Mouse (Mus musculus) cerebellum, adult 18-20 months (tissue): ENCODE data around the gene Limch1.
A peak's percentile ranks its signal among the peaks of the same experiment; 100 is the strongest.

ENCODE experiments used
- DNase-seq, 2 experiments: peaks; one replicate each; pipeline ENCODE4 v3.0.0; 2021

The Limch1 gene

DNA sequence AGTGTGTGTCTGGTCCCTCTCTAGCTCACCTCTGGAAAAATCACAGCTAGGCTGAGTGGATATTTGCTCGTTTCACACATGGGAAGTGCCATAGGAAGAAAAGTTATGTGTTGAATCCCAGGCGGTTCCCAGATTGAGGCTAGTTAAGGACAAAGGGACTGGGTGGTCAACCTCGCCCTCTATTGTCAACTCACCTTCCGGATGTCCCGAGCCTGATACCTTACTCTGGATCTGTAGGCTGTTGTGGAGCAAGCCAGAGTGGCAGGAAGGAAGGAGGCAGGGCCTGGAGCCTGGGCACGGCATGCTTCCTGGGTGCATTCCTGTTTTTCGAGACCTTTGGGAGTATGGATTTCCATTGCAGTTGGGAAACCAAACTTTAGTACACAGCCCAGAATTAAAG is 243.9 kb downstream of the Limch1 start:
- no peak for DNase-seq

DNA sequence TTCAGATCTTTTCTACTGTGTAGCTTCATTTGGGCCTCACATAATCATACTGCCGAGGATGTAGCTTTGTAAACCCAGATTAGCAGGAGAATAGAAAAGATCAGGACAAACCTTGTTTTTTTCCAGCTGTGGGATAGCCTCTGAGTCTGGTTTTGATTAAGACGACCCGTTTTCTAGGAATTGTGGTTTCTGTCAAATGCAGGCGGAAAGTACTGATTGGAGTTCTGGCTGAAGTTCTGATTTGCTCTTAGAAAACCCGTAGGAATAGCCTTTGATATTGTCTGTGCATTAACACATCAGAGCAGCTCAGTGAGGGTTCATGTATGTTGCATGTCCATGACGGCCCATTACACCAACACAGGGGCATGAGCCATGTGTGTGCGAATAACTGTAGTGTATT is 246.8 kb downstream of the Limch1 start:
- DNase-seq = no peak

DNA sequence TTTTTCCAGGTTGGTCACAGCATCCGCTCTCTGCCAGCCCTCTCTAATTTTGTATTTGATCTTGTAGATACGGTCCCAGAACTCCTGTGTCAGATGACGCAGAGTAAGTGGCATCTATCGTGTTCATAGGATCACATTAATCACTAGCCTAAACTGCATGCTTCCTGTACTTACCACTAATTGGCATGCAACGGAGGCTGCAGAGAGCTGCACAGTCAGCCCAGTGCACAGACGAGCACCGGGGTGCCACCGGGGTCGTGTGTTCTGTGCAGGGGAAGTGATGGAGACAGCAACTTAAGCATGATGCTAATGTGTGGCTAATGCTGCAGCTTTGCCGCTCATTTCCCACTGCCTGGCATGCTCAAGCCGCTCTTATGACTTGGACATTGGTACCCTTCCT is 247.4 kb downstream of the Limch1 start:
- DNase-seq = no peak

DNA sequence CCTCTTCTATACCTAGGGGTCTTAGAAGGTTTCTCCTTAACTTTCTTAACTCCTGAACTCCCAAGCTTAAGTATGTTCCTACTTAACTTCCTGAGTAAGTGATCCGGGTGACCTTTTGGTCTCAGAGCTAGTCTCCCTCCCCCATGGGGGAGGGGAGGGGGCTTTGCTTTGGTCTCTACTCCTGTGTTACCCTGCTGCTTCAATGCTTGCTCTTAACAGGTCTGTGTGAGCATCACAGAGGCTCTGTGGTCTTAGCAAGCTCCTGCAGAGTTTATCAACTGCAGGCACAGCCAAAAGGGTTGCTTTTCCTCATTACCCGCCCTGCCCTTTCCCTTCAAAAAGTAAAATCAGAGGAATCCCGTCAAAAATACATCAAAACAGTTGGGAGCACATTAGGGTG is 250.5 kb downstream of the Limch1 start:
- DNase-seq = no peak

DNA sequence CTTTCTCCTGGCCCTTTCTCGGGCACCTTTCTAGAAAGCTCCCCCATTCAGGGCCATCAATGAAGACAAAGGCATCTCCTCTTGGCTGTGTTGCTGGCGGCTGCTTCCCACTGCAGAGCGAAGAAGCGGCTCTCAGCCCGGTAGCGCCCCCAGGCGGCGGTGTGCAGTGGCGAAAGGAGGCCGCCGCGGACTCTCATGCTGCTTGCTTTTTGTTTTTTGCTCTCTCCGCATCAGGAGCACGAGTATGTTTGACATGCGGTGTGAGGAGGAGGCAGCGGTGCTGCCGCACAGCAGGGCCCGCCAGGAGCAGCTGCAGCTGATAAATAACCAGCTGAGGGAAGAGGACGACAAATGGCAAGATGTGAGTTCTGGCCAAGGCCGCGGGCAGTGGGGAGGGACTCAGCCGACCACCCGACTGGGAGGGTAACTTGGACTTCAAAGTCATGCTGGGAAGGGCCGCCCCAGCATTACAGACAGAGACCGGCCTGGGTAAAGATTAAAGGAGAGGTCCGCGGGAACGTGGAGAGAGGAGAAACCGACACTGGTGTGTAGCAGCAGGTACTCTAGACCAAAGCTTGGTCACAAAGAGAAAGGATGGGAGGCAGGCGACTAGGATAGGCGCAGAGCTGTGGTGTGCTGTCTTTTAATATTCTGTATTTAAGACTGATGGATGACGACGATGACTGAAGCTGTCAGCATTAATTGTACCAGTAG is 251.4 kb downstream of the Limch1 start:
- peak; percentile 70 to 82 for DNase-seq

DNA sequence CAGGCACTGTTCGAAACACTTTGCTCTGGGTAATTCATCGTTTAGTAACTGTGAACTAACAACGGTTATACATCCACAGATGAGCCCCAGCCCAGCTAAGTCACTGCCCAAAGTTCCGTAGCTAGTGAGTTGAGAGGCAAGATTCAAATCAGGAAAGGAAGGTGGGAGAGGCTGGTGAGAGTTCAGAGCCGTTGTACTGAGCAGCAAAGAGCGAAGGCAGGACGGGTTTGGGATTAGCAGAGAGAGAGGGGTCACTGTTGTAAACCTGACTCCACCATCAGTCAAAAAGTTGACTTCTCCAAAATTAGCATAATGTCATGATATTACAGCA is 251.9 kb downstream of the Limch1 start:
- no peak for DNase-seq

DNA sequence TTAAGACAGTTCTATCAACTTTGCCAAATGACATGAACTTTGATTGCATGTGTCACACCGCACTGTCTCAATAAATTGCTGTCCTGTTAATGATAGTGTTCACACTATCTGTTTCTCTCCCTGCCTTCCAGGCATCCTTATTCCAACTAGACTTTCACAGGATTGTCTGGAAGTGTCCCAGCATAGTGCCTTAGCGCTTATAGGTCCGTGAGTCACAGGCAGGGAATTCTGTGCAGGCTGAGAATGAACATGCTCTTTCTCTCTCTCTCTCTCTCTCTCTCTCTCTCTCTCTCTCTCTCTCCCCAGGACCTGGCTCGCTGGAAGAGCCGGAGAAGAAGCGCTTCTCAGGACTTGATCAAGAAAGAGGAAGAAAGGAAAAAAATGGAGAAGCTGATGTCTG is 252.7 kb downstream of the Limch1 start:
- DNase-seq = no peak

DNA sequence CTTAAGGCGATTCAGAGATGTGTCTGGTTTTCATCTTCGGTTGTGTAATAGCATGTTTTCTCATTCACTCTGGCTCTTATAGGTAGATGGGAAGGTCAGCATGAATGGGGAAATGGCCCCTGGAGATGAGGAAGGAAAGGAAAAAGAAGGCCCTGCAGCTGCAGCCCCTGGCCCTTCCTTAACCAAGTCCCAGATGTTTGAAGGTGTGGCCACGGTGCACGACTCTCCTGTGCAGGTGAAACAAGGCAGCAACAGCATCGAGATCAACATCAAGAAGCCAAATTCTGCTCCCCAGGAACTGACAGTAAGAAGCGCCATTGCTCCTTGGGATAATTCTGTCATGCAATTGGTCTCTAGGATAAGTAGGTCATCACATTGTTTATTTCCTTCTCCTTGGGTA is 256.7 kb downstream of the Limch1 start:
- no peak for DNase-seq

DNA sequence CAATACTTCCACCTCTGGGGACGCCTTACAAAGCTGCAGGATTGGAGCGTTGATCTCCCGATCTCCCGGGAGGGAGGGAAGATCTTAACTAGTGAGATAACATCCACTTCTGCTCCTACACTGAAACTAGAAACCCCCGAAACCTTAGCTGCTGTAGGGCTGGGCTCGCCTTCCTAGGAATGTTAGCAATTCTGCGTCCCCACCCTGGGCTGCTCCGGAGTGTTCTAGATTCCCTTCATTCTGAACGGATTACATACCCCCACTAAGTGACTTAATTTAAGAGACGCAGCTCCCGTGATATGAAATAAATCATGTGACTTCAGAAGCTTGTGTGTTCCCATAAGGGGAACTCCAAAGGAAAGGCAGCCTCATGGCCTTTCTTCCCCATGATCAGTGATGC is 259.0 kb downstream of the Limch1 start:
- no peak for DNase-seq

DNA sequence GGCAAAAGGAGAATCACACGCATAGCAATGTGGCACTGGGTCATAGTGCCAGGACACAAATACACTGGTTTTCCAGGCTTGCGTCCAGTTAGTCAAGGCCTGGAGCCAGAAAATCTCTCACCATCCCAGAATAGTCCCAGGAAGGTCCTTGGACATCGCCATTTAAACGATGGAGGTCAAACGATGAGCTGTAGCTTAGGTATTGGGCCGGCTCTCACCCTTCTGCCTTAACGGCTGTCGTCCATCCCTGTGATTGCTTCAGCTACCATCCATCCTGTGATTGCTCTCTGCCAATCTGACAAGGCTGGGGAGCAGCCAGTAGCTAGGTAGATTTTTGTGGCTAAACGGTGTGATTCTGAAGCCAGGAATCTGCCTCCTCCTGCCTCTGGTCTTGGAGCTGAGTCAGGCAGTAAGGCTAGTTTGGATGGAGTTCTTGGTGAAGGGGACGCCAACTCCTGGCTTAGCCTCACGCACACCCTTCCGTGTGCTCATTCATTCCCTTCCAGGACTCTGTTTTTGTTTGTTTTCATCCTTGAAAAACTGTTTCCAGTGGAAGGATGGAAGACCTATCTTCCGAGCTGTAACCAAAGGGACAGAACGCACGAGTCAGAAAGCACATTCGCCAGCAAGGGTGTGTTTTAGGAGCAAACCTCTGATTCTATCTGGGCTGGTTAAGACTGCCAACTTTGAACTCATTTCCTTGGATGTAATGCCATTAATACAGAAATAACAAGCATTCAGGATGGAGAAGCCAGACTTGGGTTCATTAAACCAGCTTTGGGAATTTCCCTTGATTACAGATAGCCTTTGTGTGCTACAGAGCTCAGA is 265.6 kb downstream of the Limch1 start:
- peak; percentile 80 to 82 for DNase-seq

DNA sequence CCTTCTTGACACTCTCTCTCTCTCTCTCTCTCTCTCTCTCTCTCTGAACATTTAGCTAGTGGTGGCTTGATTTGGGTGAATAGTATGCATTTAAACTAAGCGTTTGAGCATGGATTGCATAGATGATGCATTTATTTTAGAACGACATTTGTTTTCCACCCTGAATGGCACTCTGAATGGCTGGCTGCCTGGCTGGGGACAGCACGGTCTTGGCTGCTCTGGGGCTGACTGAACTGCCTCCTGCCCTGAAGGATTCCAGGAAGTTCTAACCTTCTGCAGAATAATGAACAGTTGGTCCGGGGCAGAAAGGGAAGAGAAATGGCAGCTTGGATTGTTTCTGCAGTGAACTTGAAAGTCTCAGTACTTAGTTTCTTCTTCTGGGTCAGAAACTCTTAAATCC is 266.4 kb downstream of the Limch1 start:
- DNase-seq = peak; percentile 23 to 34

DNA sequence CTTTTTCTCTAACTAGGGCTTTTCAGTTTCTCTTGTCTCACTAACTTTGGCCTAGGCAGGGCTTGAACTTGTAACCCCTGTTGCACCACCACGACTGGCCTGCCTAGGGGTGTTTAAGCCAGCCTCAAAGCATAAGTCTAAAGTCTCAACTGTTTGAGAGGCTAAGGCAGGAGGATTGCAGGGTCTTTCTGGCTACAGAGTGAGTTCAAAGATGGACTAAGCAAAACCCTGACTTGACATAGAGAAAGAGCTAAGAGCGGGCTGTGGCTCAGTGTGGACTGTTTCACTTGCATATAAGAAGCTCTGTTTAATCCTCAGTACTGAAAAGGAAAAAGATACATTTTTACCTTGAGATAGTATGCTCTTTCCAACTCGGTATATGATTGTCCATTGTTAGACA is 268.3 kb downstream of the Limch1 start:
- no peak for DNase-seq

DNA sequence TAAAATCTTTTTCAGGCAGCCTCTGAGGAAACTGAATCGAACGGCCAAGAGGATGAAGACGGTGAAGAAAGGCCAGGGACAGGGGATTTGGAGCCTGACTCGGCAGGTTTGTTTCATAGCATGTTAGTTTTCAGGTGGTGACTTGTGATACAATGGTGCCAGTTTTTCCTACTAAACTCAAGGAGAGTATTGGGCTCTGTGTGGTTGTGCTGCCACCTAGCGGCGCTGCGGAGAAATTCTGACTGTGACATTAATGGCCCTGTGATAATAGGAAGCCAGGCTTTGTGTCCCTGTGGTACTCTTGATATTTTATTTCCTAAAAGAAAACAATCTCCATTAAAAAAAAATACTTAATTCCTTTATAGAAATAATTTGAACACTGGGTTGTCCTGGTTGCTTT is 270.8 kb downstream of the Limch1 start:
- DNase-seq = peak; percentile 76 to 86

DNA sequence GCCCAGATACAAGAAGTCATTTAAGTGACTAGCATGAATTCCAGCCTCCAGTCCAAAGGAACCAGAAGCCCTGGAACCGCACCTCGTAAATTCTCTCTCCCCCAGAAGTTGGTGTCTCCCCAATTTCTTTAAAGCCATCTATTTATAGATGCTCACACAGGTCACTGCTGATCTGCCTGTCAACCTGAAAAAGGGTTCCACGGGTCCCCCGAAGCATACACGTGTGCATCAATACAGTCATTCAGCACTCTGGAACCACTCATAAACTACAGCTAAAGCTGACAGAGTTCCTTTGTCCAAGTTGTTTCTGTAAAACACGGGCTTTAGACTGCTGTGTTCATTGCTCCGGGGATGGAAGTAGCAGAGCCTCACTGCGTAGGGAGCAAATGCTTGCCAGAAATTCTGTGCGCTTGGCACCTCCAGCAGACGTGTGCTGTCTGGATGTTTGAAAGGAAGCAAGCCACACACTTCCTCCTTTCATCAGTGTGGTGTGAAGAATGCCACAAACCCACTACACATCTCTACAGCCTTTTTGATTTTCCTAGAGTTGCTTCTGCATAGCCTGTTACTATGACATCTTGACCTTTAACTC is 278.9 kb downstream of the Limch1 start:
- peak; percentile 61 to 65 for DNase-seq

DNA sequence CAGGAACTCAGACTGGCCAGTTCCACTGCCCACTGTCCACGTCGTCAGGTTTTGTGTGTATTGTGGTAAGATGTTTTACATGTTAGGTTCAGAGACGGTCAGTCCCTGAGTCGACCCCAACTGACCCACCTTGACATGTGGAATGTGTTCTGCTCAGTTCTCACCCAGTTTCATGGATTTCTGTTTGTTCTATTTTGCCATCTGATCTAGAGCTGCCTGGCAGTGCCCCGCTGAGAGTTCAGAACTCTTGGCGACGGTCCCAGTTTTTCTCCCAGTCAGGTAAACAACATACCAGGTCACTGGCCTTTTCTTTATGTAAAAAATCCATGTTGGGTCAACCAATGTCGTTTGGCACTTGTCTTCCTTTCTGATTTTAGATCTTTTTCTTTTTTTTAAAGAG is 279.5 kb downstream of the Limch1 start:
- peak; percentile 84 to 86 for DNase-seq

DNA sequence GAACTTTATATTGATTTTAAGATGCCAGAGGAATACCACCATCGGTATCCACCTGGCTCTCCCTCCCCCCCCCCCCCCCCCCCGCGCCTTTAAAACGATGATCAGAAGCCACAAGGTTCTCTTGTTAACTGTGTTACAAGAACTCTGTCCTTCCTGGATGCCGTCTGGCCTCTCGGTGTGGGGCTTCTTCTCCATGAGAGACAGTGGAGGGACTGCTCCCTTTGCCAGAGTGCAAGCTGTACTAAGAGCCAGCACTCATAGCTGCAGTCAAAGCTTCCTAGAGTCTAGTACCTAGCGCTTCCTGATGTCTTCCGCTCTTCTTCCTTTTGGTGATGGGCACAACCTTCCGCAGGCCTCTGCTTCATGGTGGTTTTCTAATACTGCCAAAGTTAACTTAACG is 280.0 kb downstream of the Limch1 start:
- DNase-seq = peak; percentile 48 to 55

DNA sequence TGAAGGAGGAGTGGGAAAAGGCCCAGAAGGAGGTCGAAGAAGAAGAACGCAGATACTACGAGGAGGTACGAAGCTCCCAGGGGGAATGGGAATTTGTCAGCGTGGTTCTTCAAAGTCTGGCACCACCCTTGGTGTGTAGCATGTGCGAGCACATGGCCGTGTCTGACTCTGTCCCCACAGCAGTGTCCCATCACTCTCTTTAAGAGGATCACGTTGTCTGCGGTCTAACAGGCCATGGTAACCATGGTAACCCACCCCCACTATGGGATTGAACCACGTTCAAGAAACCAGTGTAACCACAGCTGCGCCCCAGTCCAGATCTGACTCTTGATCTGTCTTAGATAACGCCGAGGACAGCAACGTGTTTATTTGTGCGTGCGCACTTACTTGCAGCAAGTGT is 283.2 kb downstream of the Limch1 start:
- DNase-seq = no peak

DNA sequence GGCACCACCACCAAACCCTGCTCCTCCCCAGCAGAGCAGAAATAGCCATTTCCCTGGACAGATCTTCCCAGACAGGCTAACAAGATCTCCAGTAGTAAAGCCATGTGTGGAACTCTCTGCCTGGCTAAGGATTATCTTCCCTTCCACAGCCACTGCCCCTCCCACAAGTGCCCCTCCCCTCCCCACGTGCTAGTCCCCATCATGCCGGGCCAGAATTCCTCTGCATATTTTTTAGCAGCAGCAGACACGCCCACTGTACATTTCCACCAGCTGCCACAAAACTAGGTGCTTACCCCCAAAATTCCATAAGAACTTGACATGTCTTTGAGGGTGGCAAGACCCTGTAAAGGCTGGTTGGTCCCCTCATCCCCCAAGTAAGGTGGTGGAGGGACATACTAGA is 284.3 kb downstream of the Limch1 start:
- no peak for DNase-seq

DNA sequence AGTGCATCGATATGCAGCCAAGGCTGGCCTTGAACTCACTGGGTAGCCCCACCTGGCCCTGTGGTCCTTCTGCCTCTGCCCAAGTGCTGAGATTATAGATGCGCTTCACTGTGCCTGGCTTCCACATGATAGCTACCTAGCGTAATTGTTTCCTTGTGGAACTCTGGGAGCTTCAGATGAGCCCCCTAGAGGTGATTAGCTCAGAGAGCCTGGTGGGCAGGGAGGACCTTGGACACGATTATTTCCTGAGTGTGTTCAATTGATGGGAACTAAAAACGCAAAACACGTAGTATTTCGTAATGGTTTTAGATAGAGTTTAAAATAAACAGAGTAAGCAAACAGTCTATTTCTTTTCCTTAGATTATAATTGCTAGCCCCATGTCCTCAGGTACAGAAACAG is 287.0 kb downstream of the Limch1 start:
- no peak for DNase-seq

DNA sequence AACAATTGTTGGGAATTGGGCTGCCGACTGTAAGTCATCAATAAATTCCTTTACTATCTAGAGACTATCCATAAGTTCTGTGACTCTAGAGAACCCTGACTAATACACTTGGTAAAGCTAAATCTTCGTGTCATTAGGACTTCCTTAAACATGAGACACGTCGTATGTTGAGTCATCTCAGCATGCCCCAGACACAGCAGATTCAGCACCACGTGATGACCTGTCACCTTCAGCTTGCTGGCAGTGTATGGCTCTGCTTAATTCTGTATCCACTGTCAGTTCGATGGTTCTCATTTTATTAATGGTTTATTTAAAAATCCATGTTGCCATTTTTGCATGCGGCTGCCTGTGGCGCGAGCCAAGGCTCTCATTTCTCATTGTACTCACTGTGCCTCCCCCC is 298.3 kb downstream of the Limch1 start:
- no peak for DNase-seq

DNA sequence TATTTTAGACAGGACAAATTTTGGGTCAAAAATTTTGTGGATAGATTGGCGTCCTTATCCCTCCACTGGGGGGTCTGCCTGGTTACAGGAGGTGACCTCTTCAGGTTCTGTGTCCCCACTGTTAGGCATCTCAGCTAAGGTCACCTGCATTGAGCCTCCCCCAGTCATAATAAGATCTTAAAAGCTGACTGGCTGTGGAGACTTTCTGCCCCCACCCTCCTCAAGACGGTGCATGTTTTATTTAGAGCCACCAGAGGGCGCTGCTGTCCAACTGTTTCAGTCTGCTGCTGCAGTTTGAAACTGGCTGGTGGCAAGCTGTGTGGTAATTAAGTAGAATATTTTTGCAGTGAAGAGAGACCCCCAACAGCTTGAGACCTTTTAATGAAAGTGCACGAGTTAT is 302.4 kb downstream of the Limch1 start:
- peak; percentile 34 to 60 for DNase-seq

DNA sequence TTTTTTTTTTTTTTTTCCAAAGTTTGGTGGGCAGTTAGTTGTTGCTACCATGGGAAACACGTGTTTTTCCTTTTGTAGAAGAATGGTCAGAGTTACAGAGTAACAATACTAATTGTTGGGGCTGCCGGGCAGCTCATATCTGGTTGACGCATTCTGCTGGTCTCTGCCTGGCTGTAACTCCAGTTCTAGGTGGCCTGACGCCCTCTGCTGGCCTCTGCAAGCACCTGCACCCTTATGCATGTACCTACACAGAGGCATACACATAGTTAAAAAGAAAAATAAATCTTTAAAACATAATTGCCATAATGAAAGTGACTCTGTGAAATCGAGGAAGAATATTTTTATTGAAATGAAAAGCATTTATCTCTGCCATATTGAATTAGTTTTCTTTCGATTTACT is 312.2 kb downstream of the Limch1 start:
- no peak for DNase-seq

DNA sequence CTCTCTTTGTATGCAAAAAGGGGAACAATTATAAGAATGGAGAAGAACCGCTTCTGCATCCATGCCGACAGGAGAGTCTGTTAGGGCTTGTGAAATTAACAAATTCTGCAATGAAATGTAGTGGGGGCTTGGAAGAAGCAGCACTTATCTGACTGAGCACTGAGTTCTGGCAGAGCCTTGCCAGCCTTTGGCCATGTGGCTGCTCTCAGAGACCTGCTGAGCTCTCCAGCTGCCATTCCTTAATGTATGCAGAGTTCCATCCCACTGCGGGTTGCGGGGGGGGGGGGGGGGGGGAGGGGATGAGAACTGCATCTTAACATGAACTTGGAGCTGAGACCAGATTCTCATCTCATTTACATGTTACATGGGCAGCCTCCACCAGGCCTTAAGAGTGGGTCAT is 314.9 kb downstream of the Limch1 start:
- no peak for DNase-seq

DNA sequence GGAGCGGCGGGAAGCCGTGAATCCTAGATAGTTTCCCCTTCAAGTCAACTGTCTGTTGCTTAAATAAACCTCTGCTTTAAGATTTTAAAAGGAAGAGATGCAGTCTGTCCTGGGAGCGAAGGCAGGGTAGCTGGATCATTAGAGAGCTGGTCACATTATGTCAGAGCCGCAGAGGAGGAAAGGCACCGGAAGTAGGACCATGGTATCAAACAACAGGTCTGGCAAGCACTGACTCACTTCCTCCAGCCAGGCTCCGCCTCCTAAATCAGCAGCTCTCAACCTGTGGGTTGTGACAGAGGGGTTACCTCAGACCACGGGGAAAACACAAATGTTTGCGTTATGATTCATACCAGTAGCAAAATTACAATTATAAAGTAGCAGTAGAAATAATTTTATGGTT is 318.0 kb downstream of the Limch1 start:
- no peak for DNase-seq
